Mouse (Mus musculus): ENCODE measurements at regions not wholly inside any gene's neighbourhood (a gene's known extent, or its start where the extent isn't known, plus 50 kb on each side); places are given as distances from the start of the nearest gene placed in this dataset.

DNA sequence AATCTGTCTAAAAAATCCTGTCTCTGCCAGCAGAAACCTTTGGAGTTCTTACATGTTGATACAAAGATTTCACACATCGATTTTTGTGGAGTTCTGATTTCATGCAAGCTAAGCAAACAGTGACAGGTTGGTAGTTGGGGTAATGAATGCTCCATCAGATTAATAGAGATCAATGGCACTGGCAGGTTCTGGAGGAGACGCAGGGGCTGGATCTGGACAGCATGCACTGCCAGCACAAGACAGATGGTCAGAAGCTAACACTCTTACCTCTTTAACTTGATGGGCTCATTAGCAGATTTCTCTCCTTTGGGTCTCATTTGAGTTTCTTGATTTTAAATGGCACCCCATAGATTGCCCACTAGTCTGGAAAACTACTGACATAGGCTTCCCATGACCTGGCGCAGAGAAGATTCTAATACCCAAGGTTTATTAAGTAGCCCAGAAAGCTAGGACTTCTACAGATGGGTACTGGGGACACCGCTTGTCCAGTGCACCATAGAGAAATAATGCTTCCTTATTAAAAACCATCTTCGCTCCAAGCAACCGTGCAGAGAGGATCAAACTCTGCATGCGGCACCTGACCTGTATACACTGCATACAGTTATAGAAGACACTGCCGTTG lies 351.7 kb downstream of the Sorl1 start:
- H3K27ac ChIP-seq (ENCODE audit: insufficient read depth, low read length): no peak overlapping the region

DNA sequence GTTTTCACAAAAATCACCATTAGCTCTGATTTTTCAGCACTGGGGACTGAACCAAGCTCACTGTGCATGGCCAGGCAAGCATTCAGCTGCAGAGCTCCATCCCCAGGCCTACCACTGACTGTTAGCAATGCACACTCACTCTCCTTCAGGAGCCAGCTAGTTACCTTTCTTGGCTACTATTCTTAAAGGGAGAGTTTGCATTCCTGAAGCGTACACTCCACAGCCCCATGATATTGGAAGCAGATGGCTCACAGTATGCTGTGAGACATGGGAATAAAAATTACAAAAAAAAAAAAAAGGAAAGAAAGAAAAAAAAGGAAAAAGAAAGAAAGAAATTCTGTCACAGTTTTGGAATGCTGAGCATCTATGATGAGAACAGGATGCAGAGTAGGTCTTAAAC lies 352.8 kb downstream of the Sorl1 start:
- peak overlapping the region; percentile 82 for H3K27ac ChIP-seq (ENCODE audit: insufficient read depth, low read length)
- TF ChIP-seq POLR2A (IDR thresholded peaks at IDR 0.05; ENCODE audit: low read depth, low read length): no peak
- TF ChIP-seq CTCF (IDR thresholded peaks at IDR 0.05; ENCODE audit: borderline replicate concordance, insufficient read depth, low read length): no peak
- no peak overlapping the region for H3K4me3 ChIP-seq (ENCODE audit: insufficient read depth, low read length)
- peaks cover 5% of the 10 kb centered on the region; the same call in 1 of the 2 replicates for H3K4me1 ChIP-seq (ENCODE audit: control insufficient read depth, insufficient read depth, low read length)

More for the DNA sequence above, 351.7 kb downstream of the Sorl1 start:
- TF ChIP-seq POLR2A (IDR thresholded peaks at IDR 0.05; ENCODE audit: low read depth, low read length) (no peak), CTCF (IDR thresholded peaks at IDR 0.05; ENCODE audit: borderline replicate concordance, insufficient read depth, low read length) (no peak)
- H3K4me3 ChIP-seq (ENCODE audit: insufficient read depth, low read length): no peak overlapping the region
- peaks cover 5% of the 10 kb centered on the region; the same call in 1 of the 2 replicates for H3K4me1 ChIP-seq (ENCODE audit: control insufficient read depth, insufficient read depth, low read length)

- TF ChIP-seq POLR2A (IDR thresholded peaks at IDR 0.05; ENCODE audit: low read depth, low read length) (no peak), CTCF (IDR thresholded peaks at IDR 0.05; ENCODE audit: borderline replicate concordance, insufficient read depth, low read length) (no peak)
- peaks cover 9% of the 10 kb centered on the region; the same call in 1 of the 2 replicates for H3K4me1 ChIP-seq (ENCODE audit: control insufficient read depth, insufficient read depth, low read length)
- 0 out of 2 replicates have a peak overlapping the region, but pooled peaks have one; percentile 23 for H3K27ac ChIP-seq (ENCODE audit: insufficient read depth, low read length)
- no peak overlapping the region for H3K4me3 ChIP-seq (ENCODE audit: insufficient read depth, low read length)
Measured at GRCm38 (mm10) chr9:41768316-41768715, 355.8 kb downstream of the Sorl1 start.

- Histone ChIP-seq H3K27ac (ENCODE audit: insufficient read depth, low read length) (peak overlapping the region; percentile 63), H3K4me3 (ENCODE audit: insufficient read depth, low read length) (no peak overlapping the region), H3K4me1 (ENCODE audit: control insufficient read depth, insufficient read depth, low read length) (peaks cover 4% of the 10 kb centered on the region; the same call in 1 of the 2 replicates)
- TF ChIP-seq CTCF (IDR thresholded peaks at IDR 0.05; ENCODE audit: borderline replicate concordance, insufficient read depth, low read length) (no peak), POLR2A (IDR thresholded peaks at IDR 0.05; ENCODE audit: low read depth, low read length) (no peak)
Measured at GRCm38 (mm10) chr9:41766533-41766920, 357.6 kb downstream of the Sorl1 start.

- TF ChIP-seq POLR2A (IDR thresholded peaks at IDR 0.05; ENCODE audit: low read depth, low read length): no peak
- Histone ChIP-seq H3K4me3 (ENCODE audit: insufficient read depth, low read length) (no peak overlapping the region), H3K4me1 (ENCODE audit: control insufficient read depth, insufficient read depth, low read length) (0 out of 2 replicates have a peak, but pooled peaks cover 4% of the 10 kb centered on the region), H3K27ac (ENCODE audit: insufficient read depth, low read length) (peak overlapping the region; percentile 63)
Measured at GRCm38 (mm10) chr9:41765816-41766532, 358.1 kb downstream of the Sorl1 start.

GRCm38 (mm10) chr9:41761050-41761576 lies 363.0 kb downstream of the Sorl1 start:
- H3K4me3 ChIP-seq (ENCODE audit: insufficient read depth, low read length): no peak overlapping the region
- TF ChIP-seq CTCF (IDR thresholded peaks at IDR 0.05; ENCODE audit: borderline replicate concordance, insufficient read depth, low read length) (no peak), POLR2A (IDR thresholded peaks at IDR 0.05; ENCODE audit: low read depth, low read length) (no peak)
- H3K4me1 ChIP-seq (ENCODE audit: control insufficient read depth, insufficient read depth, low read length): 0 out of 2 replicates have a peak, but pooled peaks cover 2% of the 10 kb centered on the region
- no peak overlapping the region for H3K27ac ChIP-seq (ENCODE audit: insufficient read depth, low read length)

DNA sequence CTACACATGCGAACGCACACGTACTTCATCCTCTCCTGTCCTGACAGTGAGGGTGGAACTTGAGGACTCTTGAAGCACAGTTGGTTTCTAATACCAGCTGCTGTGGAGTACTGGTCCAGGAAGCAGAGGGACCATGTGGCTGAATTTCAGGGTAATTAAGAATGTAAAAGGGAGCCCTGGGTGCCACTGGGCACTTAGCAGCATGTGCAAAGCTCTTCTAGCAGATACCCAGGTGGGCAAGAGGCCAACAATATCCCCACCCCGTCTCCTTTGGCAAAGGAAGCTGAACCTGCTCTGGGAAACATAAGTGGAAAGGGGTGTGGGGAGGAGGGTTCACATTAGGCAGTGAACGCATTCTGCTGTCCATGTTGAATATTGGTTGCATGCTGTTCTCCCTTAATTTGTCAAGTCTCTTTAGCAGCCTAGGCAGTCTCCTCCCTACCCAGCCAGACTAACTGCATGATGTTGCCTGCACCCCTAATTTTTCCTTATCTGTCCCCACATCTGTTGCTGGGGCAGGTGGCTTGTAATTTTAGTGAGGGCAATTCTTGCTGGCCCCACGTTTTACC lies 369.6 kb downstream of the Sorl1 start:
- H3K4me1 ChIP-seq (ENCODE audit: control insufficient read depth, insufficient read depth, low read length): no peaks in the 10 kb centered on the region; the same call in 1 of the 2 replicates
- no peak overlapping the region for H3K27ac ChIP-seq (ENCODE audit: insufficient read depth, low read length)
- no peak overlapping the region for H3K4me3 ChIP-seq (ENCODE audit: insufficient read depth, low read length)
- TF ChIP-seq CTCF (IDR thresholded peaks at IDR 0.05; ENCODE audit: borderline replicate concordance, insufficient read depth, low read length): no peak
- TF ChIP-seq POLR2A (IDR thresholded peaks at IDR 0.05; ENCODE audit: low read depth, low read length): no peak

DNA sequence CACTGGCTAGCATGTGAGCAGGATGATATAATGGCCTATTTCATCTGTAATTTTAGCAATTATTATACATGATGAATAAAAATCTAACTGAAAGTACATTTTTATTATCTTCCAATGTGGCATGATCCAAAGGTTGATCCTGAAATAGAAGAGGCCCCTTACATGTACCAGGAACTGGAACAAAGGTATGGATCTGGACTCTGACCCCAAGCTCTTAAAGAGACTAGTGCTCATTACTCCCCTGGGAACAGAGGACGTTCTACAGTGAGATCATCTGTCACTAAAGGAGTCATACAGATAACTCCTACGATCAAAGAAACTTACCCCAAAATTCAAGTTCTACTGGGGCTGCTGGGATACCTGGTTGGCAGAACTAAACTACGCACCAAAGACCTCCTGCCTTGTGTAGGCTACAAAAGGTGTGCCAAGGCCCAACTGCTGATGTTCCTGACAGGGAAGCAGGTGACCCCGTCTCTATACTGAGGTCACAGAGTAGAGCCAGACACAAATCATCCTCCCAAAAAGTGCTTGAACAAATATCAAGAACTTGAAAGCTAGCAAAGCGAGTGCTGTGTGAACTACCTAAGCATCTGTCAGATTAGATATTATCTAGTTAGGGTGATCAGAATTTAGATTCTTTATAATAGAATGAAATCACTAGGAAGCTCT lies 378.0 kb downstream of the Sorl1 start:
- H3K4me1 ChIP-seq (ENCODE audit: control insufficient read depth, insufficient read depth, low read length): no peaks in the 10 kb centered on the region
- H3K27ac ChIP-seq (ENCODE audit: insufficient read depth, low read length): no peak overlapping the region
- no peak overlapping the region for H3K4me3 ChIP-seq (ENCODE audit: insufficient read depth, low read length)
- TF ChIP-seq CTCF (IDR thresholded peaks at IDR 0.05; ENCODE audit: borderline replicate concordance, insufficient read depth, low read length): no peak
- TF ChIP-seq POLR2A (IDR thresholded peaks at IDR 0.05; ENCODE audit: low read depth, low read length): no peak

GRCm38 (mm10) chr9:41741500-41741899 lies 382.6 kb downstream of the Sorl1 start:
- TF ChIP-seq CTCF (IDR thresholded peaks at IDR 0.05; ENCODE audit: borderline replicate concordance, insufficient read depth, low read length) (no peak), POLR2A (IDR thresholded peaks at IDR 0.05; ENCODE audit: low read depth, low read length) (no peak)
- no peak overlapping the region for H3K27ac ChIP-seq (ENCODE audit: insufficient read depth, low read length)
- peaks cover 5% of the 10 kb centered on the region for H3K4me1 ChIP-seq (ENCODE audit: control insufficient read depth, insufficient read depth, low read length)
- H3K4me3 ChIP-seq (ENCODE audit: insufficient read depth, low read length): no peak overlapping the region
